Mouse (Mus musculus) ES-Bruce4 (cell line): ENCODE measurements at regions not wholly inside any gene's neighbourhood (a gene's known extent, or its start where the extent isn't known, plus 50 kb on each side); places are given as distances from the start of the nearest gene placed in this dataset.
A peak's percentile ranks its signal among the peaks of the same experiment; 100 is the strongest.

Experiments
- H3K27ac ChIP-seq: 2 replicates; pipeline ENCODE4 v1.5.1; 2012; ENCODE audit warnings: low read length, inconsistent platforms; ENCODE audit not compliant: insufficient read depth
- H3K27me3 ChIP-seq: 2 replicates; pipeline ENCODE4 v1.6.1; 2012; ENCODE audit warnings: mild to moderate bottlenecking, low read length, inconsistent platforms; ENCODE audit not compliant: control insufficient read depth, poor library complexity, insufficient read depth, severe bottlenecking
- H3K36me3 ChIP-seq: 2 replicates; pipeline ENCODE4 v1.6.1; 2012; ENCODE audit warnings: inconsistent platforms, mild to moderate bottlenecking, low read length, moderate library complexity; ENCODE audit not compliant: control insufficient read depth, poor library complexity, insufficient read depth, severe bottlenecking
- H3K4me1 ChIP-seq: one replicate; pipeline ENCODE4 v1.8.1; 2011; ENCODE audit warnings: low read length; ENCODE audit not compliant: control insufficient read depth, insufficient read depth
- H3K4me3 ChIP-seq: 2 replicates; pipeline ENCODE4 v1.5.1; 2011; ENCODE audit warnings: low read depth, mild to moderate bottlenecking, low read length
- H3K9ac ChIP-seq: 2 replicates; pipeline ENCODE4 v1.6.1; 2012; ENCODE audit warnings: low read depth, mild to moderate bottlenecking, inconsistent platforms; ENCODE audit not compliant: poor library complexity, severe bottlenecking
- H3K9me3 ChIP-seq: replicated peaks from 2 replicates; pipeline ENCODE4 v1.6.1; 2012; ENCODE audit warnings: mild to moderate bottlenecking, low read length, inconsistent platforms; ENCODE audit not compliant: control insufficient read depth, poor library complexity, insufficient read depth, severe bottlenecking
- CTCF ChIP-seq: IDR thresholded peaks from one replicate; pipeline ENCODE4 v1.8.1; 2011; ENCODE audit warnings: low read depth, low read length
- EP300 ChIP-seq: IDR thresholded peaks from 2 replicates; pipeline ENCODE4 v1.6.1; 2011; ENCODE audit warnings: low read depth, low read length; ENCODE audit not compliant: insufficient read depth
- POLR2A ChIP-seq: IDR thresholded peaks from one replicate; pipeline ENCODE4 v1.8.1; 2011; ENCODE audit warnings: low read length; ENCODE audit not compliant: insufficient read depth

DNA sequence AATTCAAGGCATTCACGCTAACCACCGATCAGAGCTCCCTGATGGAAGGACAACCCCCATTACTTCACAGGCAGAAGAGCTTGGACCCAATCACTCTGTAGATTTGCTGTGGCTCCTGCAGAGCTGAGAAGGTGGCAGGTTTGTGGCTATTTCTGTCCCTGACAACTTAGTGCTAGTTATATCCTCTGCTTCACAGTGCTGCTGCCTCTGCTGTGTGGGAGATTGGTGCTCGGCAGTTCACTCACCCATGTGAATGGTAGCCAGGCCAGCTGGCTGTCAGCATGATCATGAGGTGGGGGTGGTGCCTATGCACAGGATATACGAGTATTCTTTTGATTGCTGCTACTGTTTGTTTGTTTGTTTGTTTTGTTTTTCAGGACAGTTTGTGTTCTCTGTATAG lies 113.9 kb downstream of the Gm10131 start:
- H3K27ac ChIP-seq = no peak overlapping the region
- no peak overlapping the region for H3K9ac ChIP-seq
- H3K4me3 ChIP-seq = no peak overlapping the region
- no peaks in the 10 kb centered on the region for H3K36me3 ChIP-seq
- peaks cover 2% of the 10 kb centered on the region for H3K4me1 ChIP-seq
- no peaks in the 10 kb centered on the region for H3K9me3 ChIP-seq
- TF ChIP-seq EP300 = no peak
- no peak for TF ChIP-seq POLR2A
- no peak for TF ChIP-seq CTCF
- no peaks in the 10 kb centered on the region for H3K27me3 ChIP-seq

DNA sequence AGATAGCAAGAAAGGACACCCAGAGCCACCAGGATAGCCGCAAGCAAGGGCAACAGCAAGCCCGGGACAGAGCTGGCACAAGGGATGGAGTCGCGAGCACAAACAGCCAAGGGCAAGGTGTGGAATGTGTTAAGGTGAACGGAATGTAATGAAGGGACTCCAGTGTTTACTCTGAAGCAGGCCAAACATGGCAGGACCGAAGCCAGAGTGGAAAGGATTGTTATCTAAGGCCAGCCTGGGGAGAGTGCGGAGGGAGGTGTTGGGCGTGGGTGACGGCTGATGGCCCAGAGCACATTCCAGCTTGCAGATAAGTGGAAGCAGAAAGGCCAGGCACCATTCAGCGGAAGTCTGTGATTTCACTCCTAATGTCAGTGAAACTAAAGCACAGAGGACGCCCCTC lies 118.6 kb downstream of the Gm10131 start:
- H3K27ac ChIP-seq = peak overlapping the region; percentile 86

DNA sequence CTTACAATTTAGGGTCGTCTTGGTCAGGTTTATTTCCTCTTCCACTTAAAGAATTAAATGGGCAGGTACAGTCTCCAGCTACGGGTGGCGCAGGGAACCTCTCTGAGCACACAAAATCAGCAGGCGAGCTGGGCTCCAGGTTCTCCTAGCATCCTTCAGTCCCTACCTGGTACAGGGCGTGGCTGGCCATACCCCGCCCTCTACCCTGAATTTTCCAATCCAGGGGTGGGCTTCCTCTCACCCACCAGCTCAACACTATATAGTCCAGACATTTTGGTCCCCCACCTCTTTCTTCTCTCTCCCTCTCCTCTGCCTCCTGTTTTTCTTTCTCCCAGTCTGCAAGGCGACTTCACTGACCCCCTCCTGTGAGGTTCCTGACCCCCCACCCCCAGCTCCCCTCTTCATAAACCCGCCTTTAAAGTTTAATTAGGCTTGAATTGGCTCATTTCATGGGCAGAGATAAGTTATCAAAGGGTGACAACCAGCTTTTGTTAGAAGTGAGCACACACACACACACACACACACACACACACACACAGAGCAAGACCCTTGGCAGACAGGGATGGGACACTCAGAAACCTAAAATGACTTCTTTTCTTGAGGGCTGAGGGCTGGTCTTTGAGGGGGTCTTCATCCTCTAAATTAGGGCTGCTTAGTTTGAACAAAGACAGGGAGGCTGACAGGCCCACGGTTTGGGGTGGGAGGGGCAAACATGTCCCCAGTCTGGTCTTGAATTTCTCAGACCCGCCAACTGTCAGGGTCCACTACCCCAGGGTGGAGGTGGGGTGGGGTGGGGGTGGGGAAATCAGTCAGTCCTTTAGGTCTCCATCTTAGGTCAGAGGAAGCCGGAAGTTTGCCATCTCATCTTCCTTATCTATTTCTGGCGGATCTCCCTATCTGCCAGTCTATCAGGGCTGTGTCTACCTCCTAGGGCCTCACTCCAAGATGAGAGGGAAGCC lies 119.3 kb downstream of the Gm10131 start:
- peak overlapping the region; percentile 58 for H3K4me3 ChIP-seq
- peak overlapping the region; percentile 81 for H3K9ac ChIP-seq
- H3K36me3 ChIP-seq = no peaks in the 10 kb centered on the region

More for the DNA sequence above, 118.6 kb downstream of the Gm10131 start:
- Histone ChIP-seq H3K9me3 (no peaks in the 10 kb centered on the region), H3K4me3 (peak overlapping the region; percentile 4), H3K9ac (peak overlapping the region; percentile 81), H3K36me3 (no peaks in the 10 kb centered on the region), H3K4me1 (peaks cover 2% of the 10 kb centered on the region), H3K27me3 (no peaks in the 10 kb centered on the region)
- TF ChIP-seq CTCF = no peak
- peak; percentile 92 for TF ChIP-seq EP300

DNA sequence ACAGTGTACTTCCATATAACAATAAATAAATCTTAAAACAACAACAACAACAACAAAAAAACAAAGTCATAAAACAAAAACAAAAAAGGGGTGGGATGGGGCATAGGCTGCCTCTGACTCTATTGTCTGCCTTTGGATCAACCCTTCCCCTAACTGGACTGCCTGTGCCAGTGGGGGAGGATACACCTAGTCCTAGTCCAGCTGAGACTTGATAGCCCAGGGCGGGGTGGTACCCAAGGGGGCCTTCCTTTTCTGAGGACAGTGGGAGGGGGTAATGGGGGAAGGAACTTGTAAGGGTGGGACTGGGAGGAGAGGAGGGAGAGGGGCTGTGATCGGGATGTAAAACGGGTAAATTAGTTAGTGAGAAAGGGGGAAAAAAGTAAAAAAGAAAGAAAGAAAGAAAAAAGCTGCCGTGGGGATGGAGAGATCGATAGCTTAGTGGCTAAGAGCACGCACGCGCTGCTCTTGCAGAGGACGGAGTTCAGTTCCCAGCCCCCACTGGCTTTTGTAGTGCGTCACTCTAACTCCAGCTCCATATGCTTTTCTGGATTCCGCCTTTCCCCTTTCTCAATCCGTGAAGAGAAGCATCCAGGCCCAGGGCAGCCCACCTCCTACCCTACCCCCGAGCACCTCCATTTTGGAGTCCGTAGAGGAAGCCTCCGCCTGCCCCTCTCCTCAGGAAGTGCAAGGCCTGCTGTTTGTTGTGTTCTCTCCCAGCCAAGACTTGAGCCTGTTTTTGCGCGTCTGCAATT lies 120.2 kb downstream of the Gm10131 start:
- Histone ChIP-seq H3K9ac (peak overlapping the region; percentile 81), H3K27ac (peak overlapping the region; percentile 90), H3K4me3 (peak overlapping the region; percentile 58), H3K4me1 (peaks cover 2% of the 10 kb centered on the region), H3K36me3 (no peaks in the 10 kb centered on the region), H3K27me3 (no peaks in the 10 kb centered on the region), H3K9me3 (no peaks in the 10 kb centered on the region)
- TF ChIP-seq EP300 = no peak
- no peak for TF ChIP-seq CTCF
- no peak for TF ChIP-seq POLR2A

More for the DNA sequence above, 119.3 kb downstream of the Gm10131 start:
- TF ChIP-seq EP300 (0 out of 2 replicates have a peak, but pooled peaks have one; percentile 25), CTCF (no peak), POLR2A (peak; percentile 48)
- Histone ChIP-seq H3K27ac (peak overlapping the region; percentile 90), H3K27me3 (no peaks in the 10 kb centered on the region), H3K4me1 (peaks cover 2% of the 10 kb centered on the region), H3K9me3 (no peaks in the 10 kb centered on the region)

DNA sequence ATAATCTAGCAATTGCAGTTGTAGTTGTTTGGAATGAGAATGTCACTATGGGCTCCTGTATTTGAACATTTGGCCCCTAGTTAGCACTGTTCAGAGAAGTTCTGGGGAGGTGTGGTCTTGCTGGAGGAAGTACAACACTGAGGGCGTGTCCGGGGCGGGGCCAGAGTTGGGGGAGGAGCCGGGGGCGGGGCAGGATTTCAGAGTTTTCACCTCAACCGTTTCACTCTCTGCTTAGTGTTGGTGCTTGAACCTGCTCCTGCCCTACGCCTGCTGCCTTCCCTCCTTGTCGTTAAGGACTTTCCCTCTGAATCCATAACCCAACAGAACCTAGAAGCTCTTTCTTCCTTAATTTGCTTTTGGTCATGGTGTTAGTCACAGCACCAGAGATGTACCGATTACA lies 121.5 kb downstream of the Gm10131 start:
- TF ChIP-seq CTCF = no peak
- TF ChIP-seq POLR2A = peak; percentile 99
- TF ChIP-seq EP300 = peak; percentile 19; the same call in 1 of the 2 replicates
- H3K4me1 ChIP-seq = peaks cover 2% of the 10 kb centered on the region
- no peaks in the 10 kb centered on the region for H3K27me3 ChIP-seq
- H3K36me3 ChIP-seq = no peaks in the 10 kb centered on the region
- H3K27ac ChIP-seq = peak overlapping the region; percentile 90
- H3K9me3 ChIP-seq = no peaks in the 10 kb centered on the region
- peak overlapping the region; percentile 22 for H3K9ac ChIP-seq
- H3K4me3 ChIP-seq = no peak overlapping the region
